Mouse (Mus musculus): ENCODE measurements around the gene Gm49354. TPM values are rescaled to one million over a fixed set of nuclear protein-coding genes. Genes with fewer than 3 reads are reported as not detected.

Gm49354 gene
- total and polyA plus RNA-seq, 3 experiments: not detected

DNA sequence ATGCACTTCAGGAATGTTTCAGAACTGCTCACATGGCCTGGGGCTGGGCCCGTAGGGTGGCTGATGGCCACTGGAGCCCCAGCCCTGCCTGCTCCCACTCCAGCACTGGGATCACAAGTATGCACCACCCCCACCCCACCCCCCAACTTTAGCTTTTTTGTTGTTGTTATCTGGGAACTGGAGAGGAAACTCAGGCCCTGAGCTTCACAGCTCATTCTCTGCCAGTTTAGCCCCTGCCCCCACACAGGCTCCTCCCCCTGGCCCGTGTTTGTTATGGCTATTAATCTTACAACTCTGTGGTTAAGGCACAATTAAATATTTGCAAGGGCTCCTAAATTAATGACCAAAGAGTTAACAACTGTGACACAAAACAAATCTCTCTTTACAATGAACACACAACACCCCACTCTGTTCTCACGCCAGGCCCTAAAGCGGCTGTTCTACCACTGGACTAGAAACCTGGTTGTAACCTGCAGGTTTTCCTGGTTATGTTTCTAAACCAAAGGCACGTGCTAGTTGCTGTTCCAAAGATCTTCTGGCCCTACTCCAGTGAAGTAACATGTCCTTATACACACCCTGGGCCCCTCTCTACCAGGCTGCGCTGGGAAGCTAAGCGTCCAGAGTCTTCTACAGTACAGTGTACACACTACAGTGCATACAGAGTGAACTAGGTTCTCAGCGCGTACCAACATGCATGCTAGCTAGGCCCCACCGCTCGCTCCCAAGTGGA, 15.1 kb downstream of the Gm49354 start:
- Histone ChIP-seq H3K4me1 (ENCODE audit: control insufficient read depth, insufficient read depth, low read length) (peaks cover 30% of the 10 kb centered on the region), H3K27ac (peak overlapping the region; percentile 6; the same call in 1 of the 2 replicates), H3K9ac (ENCODE audit: low read depth, low read length) (peak overlapping the region; percentile 36; the same call in 1 of the 2 replicates), H3K36me3 (ENCODE audit: control insufficient read depth, insufficient read depth, low read length) (peaks cover 25% of the 10 kb centered on the region), H3K27me3 (ENCODE audit: control insufficient read depth, insufficient read depth, low read length) (no peaks in the 10 kb centered on the region), H3K79me2 (replicated peaks; ENCODE audit: control insufficient read depth, insufficient read depth, low read length) (peaks cover 15% of the 10 kb centered on the region), H3K4me3 (peak overlapping the region; percentile 17)
- no peak for DNase-seq
- TF ChIP-seq CTCF (IDR thresholded peaks at IDR 0.05) (no peak), EP300 (IDR thresholded peaks at IDR 0.05; ENCODE audit: insufficient read depth, low read depth, low read length) (no peak), POLR2A (IDR thresholded peaks at IDR 0.05; ENCODE audit: insufficient read depth, low read depth, low read length) (no peak)
- 43% methylated on average over 11 of the region's 11 CpGs for WGBS
- intact Hi-C loops (cut with DNase I): no loop called here

DNA sequence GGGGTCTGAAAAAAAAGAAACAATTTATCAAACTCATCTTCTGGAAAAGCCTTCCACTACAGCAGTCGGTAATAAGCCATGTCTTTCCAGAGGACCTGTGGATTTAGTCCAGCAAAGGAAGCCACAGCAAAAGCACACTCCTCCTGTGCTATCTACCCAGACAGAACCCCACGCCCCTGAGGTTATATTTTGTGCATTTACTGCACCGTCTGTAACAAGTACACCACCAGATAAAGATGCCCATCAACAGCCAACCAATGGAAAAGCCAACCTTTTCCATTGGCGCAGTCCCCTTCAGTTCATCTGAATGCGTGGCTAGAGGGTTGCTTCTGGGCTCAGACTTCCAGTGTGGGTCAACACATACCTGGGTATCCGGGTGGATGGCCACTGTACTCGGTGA, 19.3 kb downstream of the Gm49354 start:
- Histone ChIP-seq H3K27ac (no peak overlapping the region), H3K27me3 (ENCODE audit: control insufficient read depth, insufficient read depth, low read length) (no peaks in the 10 kb centered on the region), H3K79me2 (replicated peaks; ENCODE audit: control insufficient read depth, insufficient read depth, low read length) (peaks cover 11% of the 10 kb centered on the region), H3K36me3 (ENCODE audit: control insufficient read depth, insufficient read depth, low read length) (peaks cover 22% of the 10 kb centered on the region), H3K4me3 (no peak overlapping the region), H3K4me1 (ENCODE audit: control insufficient read depth, insufficient read depth, low read length) (peaks cover 20% of the 10 kb centered on the region), H3K9ac (ENCODE audit: low read depth, low read length) (no peak overlapping the region)
- TF ChIP-seq POLR2A (IDR thresholded peaks at IDR 0.05; ENCODE audit: insufficient read depth, low read depth, low read length) (no peak), CTCF (IDR thresholded peaks at IDR 0.05) (no peak), EP300 (IDR thresholded peaks at IDR 0.05; ENCODE audit: insufficient read depth, low read depth, low read length) (no peak)
- no peak for DNase-seq
- 70% methylated on average over 7 of the region's 7 CpGs for WGBS
- intact Hi-C loops (cut with DNase I): no loop called here

DNA sequence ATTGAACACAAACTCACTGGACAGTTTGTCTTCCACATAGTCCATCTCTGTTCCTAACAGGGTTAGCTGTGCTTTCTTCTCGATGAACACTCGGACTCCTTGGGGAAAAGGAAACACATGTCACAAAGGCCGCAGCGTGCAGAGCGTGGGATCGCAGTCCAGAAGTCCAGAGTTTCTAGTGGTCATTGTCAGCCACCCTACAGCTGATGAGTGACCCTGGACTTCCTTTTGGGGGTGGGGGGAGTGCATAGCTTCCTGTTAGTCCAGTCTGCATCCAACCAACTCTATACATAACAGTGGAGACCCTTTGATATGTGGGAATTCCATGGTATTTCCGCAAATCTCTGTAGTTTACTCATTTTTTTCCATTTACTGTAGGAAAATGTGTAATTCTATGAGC, 25.1 kb downstream of the Gm49354 start:
- 62% methylated on average over 7 of the region's 7 CpGs for WGBS
- intact Hi-C loops (cut with DNase I): no loop called here
- Histone ChIP-seq H3K36me3 (ENCODE audit: control insufficient read depth, insufficient read depth, low read length) (peaks cover 6% of the 10 kb centered on the region), H3K4me1 (ENCODE audit: control insufficient read depth, insufficient read depth, low read length) (no peaks in the 10 kb centered on the region; the same call in 1 of the 2 replicates), H3K79me2 (replicated peaks; ENCODE audit: control insufficient read depth, insufficient read depth, low read length) (no peaks in the 10 kb centered on the region), H3K9ac (ENCODE audit: low read depth, low read length) (no peak overlapping the region), H3K4me3 (no peak overlapping the region), H3K27ac (no peak overlapping the region; the same call in 1 of the 2 replicates), H3K27me3 (ENCODE audit: control insufficient read depth, insufficient read depth, low read length) (no peaks in the 10 kb centered on the region)
- TF ChIP-seq POLR2A (IDR thresholded peaks at IDR 0.05; ENCODE audit: insufficient read depth, low read depth, low read length) (no peak), EP300 (IDR thresholded peaks at IDR 0.05; ENCODE audit: insufficient read depth, low read depth, low read length) (no peak), CTCF (IDR thresholded peaks at IDR 0.05) (no peak)
- DNase-seq: no peak

DNA sequence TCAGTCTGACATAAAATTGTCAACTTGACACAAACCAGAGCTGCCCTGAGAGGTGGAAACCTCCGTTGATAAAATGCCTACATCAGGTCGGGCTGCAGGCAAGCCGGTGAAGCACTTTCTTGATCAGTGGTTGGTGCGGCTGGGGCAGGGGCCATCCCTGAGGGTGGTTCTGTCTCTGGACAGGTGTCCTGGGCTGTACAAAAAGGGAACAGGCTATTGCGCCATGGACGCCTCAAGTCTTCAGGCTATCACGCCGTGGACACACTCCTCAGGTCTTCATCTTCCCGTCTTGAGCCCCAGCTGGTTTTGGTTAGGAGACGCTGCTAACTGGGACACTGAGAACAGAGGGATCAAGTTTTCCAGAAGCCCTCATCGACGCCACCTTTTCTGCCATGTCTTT, 31.7 kb downstream of the Gm49354 start:
- H3K27me3 ChIP-seq (ENCODE audit: control insufficient read depth, insufficient read depth, low read length): no peaks in the 10 kb centered on the region
- no peaks in the 10 kb centered on the region for H3K79me2 ChIP-seq (replicated peaks; ENCODE audit: control insufficient read depth, insufficient read depth, low read length)
- 77% methylated on average over 12 of the region's 12 CpGs for WGBS
- no peak overlapping the region for H3K4me3 ChIP-seq
- H3K27ac ChIP-seq: no peak overlapping the region
- no peak overlapping the region for H3K9ac ChIP-seq (ENCODE audit: low read depth, low read length)
- H3K36me3 ChIP-seq (ENCODE audit: control insufficient read depth, insufficient read depth, low read length): no peaks in the 10 kb centered on the region
- H3K4me1 ChIP-seq (ENCODE audit: control insufficient read depth, insufficient read depth, low read length): no peaks in the 10 kb centered on the region
- DNase-seq: no peak
- intact Hi-C loops (cut with DNase I): no loop called here
- TF ChIP-seq POLR2A (IDR thresholded peaks at IDR 0.05; ENCODE audit: insufficient read depth, low read depth, low read length) (no peak), EP300 (IDR thresholded peaks at IDR 0.05; ENCODE audit: insufficient read depth, low read depth, low read length) (no peak), CTCF (IDR thresholded peaks at IDR 0.05) (no peak)

DNA sequence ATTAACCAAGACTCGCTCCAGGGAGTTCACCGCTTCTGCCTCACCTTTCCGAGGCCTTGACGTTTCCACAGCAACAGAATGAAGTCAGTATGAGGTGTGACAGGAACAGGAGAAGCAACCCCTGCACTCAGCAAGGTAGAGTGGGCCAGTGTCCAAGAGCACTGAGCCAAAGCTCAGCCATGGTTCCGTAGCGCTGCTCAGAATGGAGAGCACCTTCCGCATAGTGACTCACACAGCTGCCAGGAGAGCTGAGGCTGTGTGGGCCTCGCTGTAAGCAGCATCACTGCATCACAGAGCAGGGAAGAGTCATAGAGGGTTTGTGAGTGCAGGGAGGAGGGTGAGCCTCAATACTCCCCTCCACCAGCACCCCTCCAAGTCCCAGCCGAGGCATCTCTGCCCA, 35.3 kb downstream of the Gm49354 start, which contains the start of gene 1700014D04Rik:
Gene 1700014D04Rik (minus strand): TSS at position 42 of the 400 bp plus-strand sequence.
- Histone ChIP-seq H3K4me3 (no peak within 1 kb of the TSS), H3K27ac (no peak within 1 kb of the TSS), H3K9ac (ENCODE audit: low read depth, low read length) (no peak within 1 kb of the TSS), H3K27me3 (ENCODE audit: control insufficient read depth, insufficient read depth, low read length) (no peaks in the 10 kb centered on the region), H3K4me1 (ENCODE audit: control insufficient read depth, insufficient read depth, low read length) (no peaks in the 10 kb centered on the region), H3K36me3 (ENCODE audit: control insufficient read depth, insufficient read depth, low read length) (no peaks in the 10 kb centered on the region), H3K79me2 (replicated peaks; ENCODE audit: control insufficient read depth, insufficient read depth, low read length) (no peaks in the 10 kb centered on the region)
- TF ChIP-seq CTCF (IDR thresholded peaks at IDR 0.05): no peak
- TF ChIP-seq POLR2A (IDR thresholded peaks at IDR 0.05; ENCODE audit: insufficient read depth, low read depth, low read length): no peak
- no peak for TF ChIP-seq EP300 (IDR thresholded peaks at IDR 0.05; ENCODE audit: insufficient read depth, low read depth, low read length)
- intact Hi-C loops (cut with DNase I): no loop called here
- no peak for DNase-seq
- WGBS: 83% methylated on average over 9 of the region's 9 CpGs

DNA sequence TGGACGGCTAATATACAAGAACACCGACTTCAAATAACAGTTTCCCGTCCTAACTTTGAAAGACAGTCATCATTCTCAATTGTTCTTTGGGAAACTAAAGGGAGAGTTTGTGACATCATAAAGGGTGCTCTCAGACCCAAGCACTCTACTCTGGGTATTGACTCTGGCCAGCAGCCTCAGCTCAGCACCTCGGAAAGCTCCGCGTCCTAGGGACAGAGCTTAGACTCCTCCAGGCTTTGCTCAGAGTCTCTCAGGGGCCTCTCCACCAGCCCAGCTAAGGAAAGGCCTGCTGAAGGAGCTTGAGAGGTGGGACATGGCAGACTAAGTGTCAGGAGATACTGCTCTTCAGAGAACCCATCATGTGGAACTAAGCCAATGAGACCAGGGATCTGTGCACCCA, 35.9 kb downstream of the Gm49354 start:
- Histone ChIP-seq H3K27me3 (ENCODE audit: control insufficient read depth, insufficient read depth, low read length) (no peaks in the 10 kb centered on the region), H3K9ac (ENCODE audit: low read depth, low read length) (no peak overlapping the region), H3K4me3 (no peak overlapping the region), H3K36me3 (ENCODE audit: control insufficient read depth, insufficient read depth, low read length) (no peaks in the 10 kb centered on the region), H3K27ac (no peak overlapping the region), H3K79me2 (replicated peaks; ENCODE audit: control insufficient read depth, insufficient read depth, low read length) (no peaks in the 10 kb centered on the region), H3K4me1 (ENCODE audit: control insufficient read depth, insufficient read depth, low read length) (no peaks in the 10 kb centered on the region)
- DNase-seq: no peak
- TF ChIP-seq POLR2A (IDR thresholded peaks at IDR 0.05; ENCODE audit: insufficient read depth, low read depth, low read length) (no peak), EP300 (IDR thresholded peaks at IDR 0.05; ENCODE audit: insufficient read depth, low read depth, low read length) (no peak), CTCF (IDR thresholded peaks at IDR 0.05) (no peak)
- intact Hi-C loops (cut with DNase I): no loop called here
- 73% methylated on average over 6 of the region's 6 CpGs for WGBS

All from heart, adult 2 months (tissue).